Mouse (Mus musculus) brain, embryonic 14.5 days (tissue): ENCODE data around the gene Slc16a8.

Source experiments
- CTCF ChIP-seq: fragments of 200-500 bp; IDR thresholded peaks from 2 replicates; pipeline ENCODE4 v1.5.1; 2012; ENCODE audit warnings: inconsistent platforms, mild to moderate bottlenecking, moderate library complexity, borderline replicate concordance; ENCODE audit not compliant: insufficient read depth, insufficient read length; ENCODE audit errors: extremely low read depth
- POLR2A ChIP-seq: fragments of 200-500 bp; IDR thresholded peaks from 2 replicates; pipeline ENCODE4 v1.6.1; 2012; ENCODE audit warnings: mild to moderate bottlenecking, inconsistent platforms, borderline replicate concordance; ENCODE audit not compliant: poor library complexity, insufficient read depth, insufficient read length, severe bottlenecking; ENCODE audit errors: extremely low read depth

GRCm38 (mm10) chr15:79252580-79252979 lies 2.0 kb downstream of the Slc16a8 start:
- TF ChIP-seq CTCF (no peak), POLR2A (no peak)
